Mouse (Mus musculus): ENCODE measurements around the gene Tshz2. TPM values are rescaled to one million over a fixed set of nuclear protein-coding genes. Genes with fewer than 3 reads are reported as not detected.
A peak's percentile ranks its signal among the peaks of the same experiment; 100 is the strongest.

Tshz2 gene
- polyA plus RNA-seq, 1 experiment from 2014 or later, result 7.2 TPM

DNA sequence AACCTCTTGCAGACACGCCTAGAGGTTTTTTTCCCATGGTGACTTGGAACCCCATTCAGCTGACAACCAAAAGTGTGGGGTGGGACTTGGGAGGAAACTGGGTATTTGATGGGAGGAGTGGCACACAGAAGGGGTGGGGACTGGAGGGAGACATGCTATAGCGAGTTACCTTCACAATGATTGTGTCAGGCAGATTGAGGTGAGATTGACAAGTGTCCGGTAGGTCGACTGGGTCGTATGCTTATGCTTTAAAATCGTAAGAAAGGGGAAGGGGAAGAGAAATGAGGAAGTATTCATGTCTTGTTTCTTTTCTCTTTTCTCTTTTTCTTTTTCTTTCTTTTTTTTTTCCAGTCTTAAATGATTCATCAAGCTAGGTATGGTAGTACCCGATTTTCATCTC lies 236.7 kb downstream of the Tshz2 start:
- ATAC-seq (ENCODE audit: low read depth), result no peak
- 84% methylated on average over 7 of the region's 7 CpGs for WGBS
- Histone ChIP-seq H3K27me3 (ENCODE audit: control insufficient read depth, insufficient read depth, low read depth, low read length) (no peaks in the 10 kb centered on the region), H3K4me1 (replicated peaks; ENCODE audit: control insufficient read depth, insufficient read depth, low read length) (no peaks in the 10 kb centered on the region), H3K27ac (ENCODE audit: low read length) (no peak overlapping the region), H3K9ac (ENCODE audit: low read length) (no peak overlapping the region), H3K9me3 (ENCODE audit: control insufficient read depth, low read length) (no peaks in the 10 kb centered on the region), H3K36me3 (ENCODE audit: control insufficient read depth, insufficient read depth, low read length) (no peaks in the 10 kb centered on the region), H3K4me3 (ENCODE audit: low read length) (no peak overlapping the region), H3K4me2 (ENCODE audit: low read depth, low read length) (no peak overlapping the region)

DNA sequence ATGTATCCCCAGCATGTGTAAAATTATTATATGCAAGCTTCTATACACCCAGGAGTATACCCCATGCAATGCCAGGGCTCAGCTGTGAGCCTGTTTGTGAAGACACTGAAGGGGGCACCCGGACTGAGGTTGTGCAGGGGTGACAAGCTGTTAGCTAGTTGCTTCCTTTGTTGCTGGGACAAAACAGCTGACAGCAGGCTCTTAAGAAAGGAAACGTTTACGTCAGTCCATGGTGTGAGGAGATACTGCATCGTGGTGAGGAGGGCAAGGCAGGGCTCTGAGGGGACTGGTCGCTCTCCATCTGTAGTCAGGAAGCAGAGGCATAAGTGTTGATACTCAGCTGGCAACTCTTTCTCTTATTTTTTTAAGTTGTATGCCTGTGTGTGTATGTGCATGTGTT lies 237.7 kb downstream of the Tshz2 start:
- WGBS, result 32% methylated on average over 5 of the region's 5 CpGs
- H3K4me2 ChIP-seq (ENCODE audit: low read depth, low read length), result no peak overlapping the region
- peak; percentile 52; the same call in 1 of the 2 replicates for ATAC-seq (ENCODE audit: low read depth)
- no peaks in the 10 kb centered on the region for H3K27me3 ChIP-seq (ENCODE audit: control insufficient read depth, insufficient read depth, low read depth, low read length)
- H3K9ac ChIP-seq (ENCODE audit: low read length), result no peak overlapping the region
- H3K4me1 ChIP-seq (replicated peaks; ENCODE audit: control insufficient read depth, insufficient read depth, low read length), result no peaks in the 10 kb centered on the region
- H3K9me3 ChIP-seq (ENCODE audit: control insufficient read depth, low read length), result no peaks in the 10 kb centered on the region
- no peaks in the 10 kb centered on the region for H3K36me3 ChIP-seq (ENCODE audit: control insufficient read depth, insufficient read depth, low read length)
- H3K4me3 ChIP-seq (ENCODE audit: low read length), result no peak overlapping the region
- no peak overlapping the region for H3K27ac ChIP-seq (ENCODE audit: low read length)

DNA sequence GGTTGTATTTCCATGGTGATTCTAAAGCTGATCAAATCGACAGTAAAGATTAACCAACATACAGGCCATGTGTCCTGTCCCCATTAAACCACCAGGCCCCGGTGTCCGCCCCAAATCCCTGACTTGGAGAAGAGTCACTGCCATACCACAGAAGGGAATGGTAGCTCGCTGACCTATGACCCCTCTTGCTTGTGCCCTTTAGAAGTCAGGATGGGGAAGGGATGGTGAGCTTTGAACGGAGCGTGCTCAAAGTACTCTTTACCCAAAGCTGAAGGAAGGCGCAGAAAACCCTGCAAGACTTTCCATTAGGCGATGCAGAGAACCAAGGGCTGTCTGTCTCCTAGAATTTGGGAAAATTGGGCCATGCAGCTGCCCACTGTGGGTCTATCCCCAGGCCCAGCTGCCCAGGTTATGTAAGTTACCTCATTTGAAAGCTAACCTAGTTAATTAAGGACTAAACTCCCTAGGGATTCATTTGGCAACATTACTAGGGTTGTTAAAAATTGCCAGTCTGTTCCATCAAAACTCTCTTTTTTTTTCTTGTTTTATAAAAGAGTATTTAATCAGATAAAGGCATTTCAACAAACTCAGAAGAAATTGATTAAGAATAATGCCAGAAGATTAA lies 238.7 kb downstream of the Tshz2 start:
- Histone ChIP-seq H3K36me3 (ENCODE audit: control insufficient read depth, insufficient read depth, low read length) (no peaks in the 10 kb centered on the region), H3K4me3 (ENCODE audit: low read length) (no peak overlapping the region), H3K27ac (ENCODE audit: low read length) (no peak overlapping the region), H3K4me2 (ENCODE audit: low read depth, low read length) (no peak overlapping the region), H3K4me1 (replicated peaks; ENCODE audit: control insufficient read depth, insufficient read depth, low read length) (no peaks in the 10 kb centered on the region), H3K27me3 (ENCODE audit: control insufficient read depth, insufficient read depth, low read depth, low read length) (no peaks in the 10 kb centered on the region), H3K9me3 (ENCODE audit: control insufficient read depth, low read length) (no peaks in the 10 kb centered on the region), H3K9ac (ENCODE audit: low read length) (no peak overlapping the region)
- WGBS, result 90% methylated on average over 8 of the region's 8 CpGs
- no peak for ATAC-seq (ENCODE audit: low read depth)

DNA sequence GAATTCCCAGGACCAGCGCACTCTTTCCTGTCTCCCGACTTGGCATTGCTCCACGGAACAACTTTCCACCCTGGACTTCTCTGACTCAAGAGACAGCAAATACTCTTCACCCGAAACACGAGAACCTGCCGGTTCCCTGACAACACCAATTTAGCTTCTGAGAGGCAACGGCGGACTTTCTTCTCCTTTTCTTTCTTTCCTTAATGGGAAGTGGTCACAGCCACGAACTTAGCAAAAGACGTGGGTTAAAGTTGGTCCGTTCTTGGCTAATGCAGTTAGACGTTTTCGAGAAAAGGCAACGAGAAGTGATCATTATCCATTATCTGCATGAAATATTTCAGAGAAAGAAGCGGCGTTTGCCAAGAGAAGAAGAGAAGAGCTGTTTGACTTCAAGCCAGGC lies 240.6 kb downstream of the Tshz2 start:
- Histone ChIP-seq H3K4me2 (ENCODE audit: low read depth, low read length) (no peak overlapping the region), H3K4me1 (replicated peaks; ENCODE audit: control insufficient read depth, insufficient read depth, low read length) (no peaks in the 10 kb centered on the region), H3K27me3 (ENCODE audit: control insufficient read depth, insufficient read depth, low read depth, low read length) (no peaks in the 10 kb centered on the region), H3K27ac (ENCODE audit: low read length) (no peak overlapping the region), H3K9me3 (ENCODE audit: control insufficient read depth, low read length) (no peaks in the 10 kb centered on the region), H3K36me3 (ENCODE audit: control insufficient read depth, insufficient read depth, low read length) (no peaks in the 10 kb centered on the region), H3K4me3 (ENCODE audit: low read length) (no peak overlapping the region), H3K9ac (ENCODE audit: low read length) (no peak overlapping the region)
- no peak for ATAC-seq (ENCODE audit: low read depth)
- WGBS, result 48% methylated on average over 16 of the region's 16 CpGs

DNA sequence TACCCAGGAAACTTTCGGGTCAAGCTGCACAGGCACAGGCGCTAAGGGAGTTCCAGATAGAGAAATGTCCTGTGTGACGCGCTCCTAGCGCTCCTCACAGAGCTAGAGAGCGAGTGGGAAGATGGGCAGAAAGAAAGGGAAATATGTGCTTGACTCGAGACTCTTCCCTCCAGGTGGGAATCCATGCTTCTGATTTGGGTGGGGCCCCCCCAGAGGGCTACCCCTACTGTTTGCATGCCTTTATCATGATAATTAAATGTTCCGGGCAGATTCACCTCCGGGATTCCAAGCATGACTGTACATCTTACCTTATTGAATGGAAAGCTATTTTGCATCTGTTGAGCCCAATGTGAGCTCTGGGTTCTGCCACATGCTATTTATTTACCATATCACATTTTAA lies 255.1 kb downstream of the Tshz2 start:
- H3K9me3 ChIP-seq (ENCODE audit: control insufficient read depth, low read length), result no peaks in the 10 kb centered on the region
- WGBS, result 84% methylated on average over 9 of the region's 9 CpGs
- no peak for ATAC-seq (ENCODE audit: low read depth)

DNA sequence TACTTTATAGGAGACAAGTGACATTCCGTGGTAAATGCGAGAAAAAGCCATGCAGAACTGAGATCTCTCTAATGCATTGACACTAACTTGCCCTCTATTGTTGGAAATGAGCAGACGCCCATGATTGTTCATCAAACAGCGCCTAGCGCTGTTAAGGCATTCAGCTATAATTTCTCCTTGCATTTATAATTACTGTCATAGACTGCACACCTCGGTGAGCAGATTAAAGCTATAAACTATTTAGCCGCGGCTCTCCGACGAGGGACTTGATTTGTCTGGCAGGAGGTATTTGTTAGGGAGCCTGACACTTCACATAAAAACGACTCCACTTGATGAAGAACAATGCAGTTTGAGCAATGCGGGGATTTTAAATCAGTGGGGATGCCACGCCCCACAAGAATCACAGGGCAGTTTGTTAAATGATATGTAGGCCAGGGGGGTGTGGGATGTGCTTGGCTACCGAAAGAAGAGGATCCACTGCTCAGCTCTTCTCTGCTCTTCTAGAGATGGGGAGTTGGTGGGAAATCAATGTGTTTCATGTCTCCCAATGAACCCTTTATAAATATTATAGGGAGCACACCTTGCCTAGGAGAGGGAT lies 259.7 kb downstream of the Tshz2 start:
- 65% methylated on average over 14 of the region's 14 CpGs for WGBS

More for the DNA sequence above, 255.1 kb downstream of the Tshz2 start:
- H3K36me3 ChIP-seq (ENCODE audit: control insufficient read depth, insufficient read depth, low read length), result no peaks in the 10 kb centered on the region
- no peaks in the 10 kb centered on the region for H3K27me3 ChIP-seq (ENCODE audit: control insufficient read depth, insufficient read depth, low read depth, low read length)
- H3K4me3 ChIP-seq (ENCODE audit: low read length), result no peak overlapping the region
- no peak overlapping the region for H3K4me2 ChIP-seq (ENCODE audit: low read depth, low read length)
- no peak overlapping the region for H3K27ac ChIP-seq (ENCODE audit: low read length)
- no peaks in the 10 kb centered on the region for H3K4me1 ChIP-seq (replicated peaks; ENCODE audit: control insufficient read depth, insufficient read depth, low read length)
- no peak overlapping the region for H3K9ac ChIP-seq (ENCODE audit: low read length)

DNA sequence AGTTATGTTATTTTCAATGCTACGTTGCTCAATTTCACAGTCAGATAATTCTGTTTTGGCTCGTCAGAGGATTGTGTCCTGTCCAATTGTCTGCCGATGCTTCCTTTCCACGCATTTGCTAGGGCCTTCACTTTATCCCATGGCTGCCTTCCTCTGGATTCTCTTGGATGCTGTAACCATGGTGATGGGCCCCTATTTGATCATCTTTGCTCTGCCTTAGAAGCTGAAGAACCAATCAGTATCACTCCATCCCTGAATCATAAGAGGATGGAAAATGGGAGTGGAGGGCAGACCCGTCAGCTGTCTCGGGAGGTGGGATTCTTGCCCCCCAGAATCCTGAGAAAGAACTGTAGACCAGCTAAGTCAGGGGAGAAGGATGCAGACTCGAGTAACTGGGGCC lies 270.1 kb downstream of the Tshz2 start:
- Histone ChIP-seq H3K4me2 (ENCODE audit: low read depth, low read length) (no peak overlapping the region), H3K27me3 (ENCODE audit: control insufficient read depth, insufficient read depth, low read depth, low read length) (no peaks in the 10 kb centered on the region), H3K9me3 (ENCODE audit: control insufficient read depth, low read length) (no peaks in the 10 kb centered on the region), H3K4me1 (replicated peaks; ENCODE audit: control insufficient read depth, insufficient read depth, low read length) (no peaks in the 10 kb centered on the region), H3K36me3 (ENCODE audit: control insufficient read depth, insufficient read depth, low read length) (no peaks in the 10 kb centered on the region), H3K9ac (ENCODE audit: low read length) (no peak overlapping the region), H3K4me3 (ENCODE audit: low read length) (no peak overlapping the region), H3K27ac (ENCODE audit: low read length) (no peak overlapping the region)
- 86% methylated on average over 7 of the region's 7 CpGs for WGBS
- ATAC-seq (ENCODE audit: low read depth), result no peak

More for the DNA sequence above, 259.7 kb downstream of the Tshz2 start:
- H3K27me3 ChIP-seq (ENCODE audit: control insufficient read depth, insufficient read depth, low read depth, low read length), result no peaks in the 10 kb centered on the region
- H3K4me2 ChIP-seq (ENCODE audit: low read depth, low read length), result no peak overlapping the region
- H3K36me3 ChIP-seq (ENCODE audit: control insufficient read depth, insufficient read depth, low read length), result no peaks in the 10 kb centered on the region
- ATAC-seq (ENCODE audit: low read depth), result no peak
- H3K4me1 ChIP-seq (replicated peaks; ENCODE audit: control insufficient read depth, insufficient read depth, low read length), result no peaks in the 10 kb centered on the region
- H3K9me3 ChIP-seq (ENCODE audit: control insufficient read depth, low read length), result no peaks in the 10 kb centered on the region
- H3K27ac ChIP-seq (ENCODE audit: low read length), result no peak overlapping the region
- H3K9ac ChIP-seq (ENCODE audit: low read length), result no peak overlapping the region
- H3K4me3 ChIP-seq (ENCODE audit: low read length), result no peak overlapping the region

DNA sequence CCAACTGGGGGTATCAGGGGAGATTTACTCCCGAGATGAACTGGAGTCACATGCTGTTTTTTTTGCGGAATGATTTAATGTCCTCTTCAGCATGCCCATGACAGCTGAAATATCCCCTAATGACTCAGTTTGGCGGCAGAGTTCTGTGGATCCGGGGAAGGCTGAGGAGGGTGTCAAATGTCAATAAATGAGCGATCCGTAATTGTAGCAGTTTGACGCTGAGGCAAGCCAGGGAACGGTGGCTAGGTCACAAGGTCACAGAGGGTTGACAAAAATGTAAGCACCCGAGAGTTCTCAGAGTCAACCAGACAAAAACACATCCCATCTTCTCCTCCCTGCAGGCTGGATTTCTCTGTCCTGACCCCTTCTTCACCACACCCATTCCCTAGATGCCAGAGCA lies 273.6 kb downstream of the Tshz2 start:
- 9% methylated on average over 9 of the region's 9 CpGs for WGBS

DNA sequence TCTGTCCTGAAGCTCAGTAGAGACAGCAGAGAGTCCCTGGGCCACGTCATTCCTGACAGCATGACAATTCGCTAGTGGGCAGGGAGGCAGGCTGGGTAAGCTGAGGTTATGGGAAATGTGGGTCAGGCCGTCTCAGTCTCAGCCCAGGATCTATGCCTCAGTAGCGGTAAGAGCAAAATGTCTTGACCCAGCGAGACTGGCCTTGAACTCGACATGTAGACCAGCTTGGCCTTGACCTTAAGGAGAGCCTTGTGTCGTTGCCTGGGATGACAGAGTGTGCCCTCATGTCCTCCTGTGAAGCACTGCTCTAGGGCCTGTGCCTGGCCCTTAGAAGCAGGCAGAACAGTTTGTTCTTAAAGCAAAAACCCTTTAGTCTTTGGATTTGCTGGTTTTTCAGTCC lies 275.2 kb downstream of the Tshz2 start:
- H3K27ac ChIP-seq (ENCODE audit: low read length), result no peak overlapping the region
- H3K36me3 ChIP-seq (ENCODE audit: control insufficient read depth, insufficient read depth, low read length), result no peaks in the 10 kb centered on the region
- WGBS, result 74% methylated on average over 7 of the region's 7 CpGs
- no peaks in the 10 kb centered on the region for H3K9me3 ChIP-seq (ENCODE audit: control insufficient read depth, low read length)
- H3K4me3 ChIP-seq (ENCODE audit: low read length), result no peak overlapping the region
- H3K27me3 ChIP-seq (ENCODE audit: control insufficient read depth, insufficient read depth, low read depth, low read length), result no peaks in the 10 kb centered on the region
- H3K4me2 ChIP-seq (ENCODE audit: low read depth, low read length), result no peak overlapping the region
- no peaks in the 10 kb centered on the region for H3K4me1 ChIP-seq (replicated peaks; ENCODE audit: control insufficient read depth, insufficient read depth, low read length)
- no peak for ATAC-seq (ENCODE audit: low read depth)
- no peak overlapping the region for H3K9ac ChIP-seq (ENCODE audit: low read length)

More for the DNA sequence above, 273.6 kb downstream of the Tshz2 start:
- Histone ChIP-seq H3K27me3 (ENCODE audit: control insufficient read depth, insufficient read depth, low read depth, low read length) (no peaks in the 10 kb centered on the region), H3K4me2 (ENCODE audit: low read depth, low read length) (no peak overlapping the region), H3K27ac (ENCODE audit: low read length) (no peak overlapping the region), H3K9me3 (ENCODE audit: control insufficient read depth, low read length) (no peaks in the 10 kb centered on the region), H3K4me3 (ENCODE audit: low read length) (no peak overlapping the region), H3K9ac (ENCODE audit: low read length) (no peak overlapping the region), H3K4me1 (replicated peaks; ENCODE audit: control insufficient read depth, insufficient read depth, low read length) (no peaks in the 10 kb centered on the region), H3K36me3 (ENCODE audit: control insufficient read depth, insufficient read depth, low read length) (no peaks in the 10 kb centered on the region)
- ATAC-seq (ENCODE audit: low read depth), result no peak
